Mouse (Mus musculus) brain, embryonic 14.5 days (tissue): ENCODE data around the gene Rfc3. TPM values are rescaled to one million over a fixed set of nuclear protein-coding genes. Genes with fewer than 3 reads are reported as not detected.
A peak's percentile ranks its signal among the peaks of the same experiment; 100 is the strongest.
"Not testable (repeated sequence)": the region's sequence is repeated elsewhere in the genome, so short reads cannot be mapped to it uniquely, and the experiment has no call there.

Experiments used
- DNase-seq: peaks from one replicate; pipeline ENCODE4 v3.0.0-alpha.2; 2011; ENCODE audit warnings: low read depth
- CTCF ChIP-seq: fragments of 200-500 bp; IDR thresholded peaks from 2 replicates; pipeline ENCODE4 v1.5.1; 2012; ENCODE audit warnings: inconsistent platforms, mild to moderate bottlenecking, moderate library complexity, borderline replicate concordance; ENCODE audit not compliant: insufficient read depth, insufficient read length; ENCODE audit errors: extremely low read depth
- POLR2A ChIP-seq: fragments of 200-500 bp; IDR thresholded peaks from 2 replicates; pipeline ENCODE4 v1.6.1; 2012; ENCODE audit warnings: mild to moderate bottlenecking, inconsistent platforms, borderline replicate concordance; ENCODE audit not compliant: poor library complexity, insufficient read depth, insufficient read length, severe bottlenecking; ENCODE audit errors: extremely low read depth
- polyA plus RNA-seq: library from polyadenylated mRNA; depleted of rRNA; stranded (reverse); fragments of >200 nt; gene quantifications from 2 replicates; pipeline ENCODE4 v1.2.3, GENCODE M21; 2012; rRNA removed

Gene Rfc3
- polyA plus RNA-seq: 52.2 and 67.1 TPM in 2 replicates

GRCm38 (mm10) chr5:151650700-151651410 is at the start of gene Rfc3:
TSS of gene Rfc3 (minus strand) at chr5:151651242.
- TF ChIP-seq POLR2A (peak; percentile 16; the same call in 1 of the 2 replicates), CTCF (peak; percentile 85)
- peak; percentile 98 for DNase-seq

DNA sequence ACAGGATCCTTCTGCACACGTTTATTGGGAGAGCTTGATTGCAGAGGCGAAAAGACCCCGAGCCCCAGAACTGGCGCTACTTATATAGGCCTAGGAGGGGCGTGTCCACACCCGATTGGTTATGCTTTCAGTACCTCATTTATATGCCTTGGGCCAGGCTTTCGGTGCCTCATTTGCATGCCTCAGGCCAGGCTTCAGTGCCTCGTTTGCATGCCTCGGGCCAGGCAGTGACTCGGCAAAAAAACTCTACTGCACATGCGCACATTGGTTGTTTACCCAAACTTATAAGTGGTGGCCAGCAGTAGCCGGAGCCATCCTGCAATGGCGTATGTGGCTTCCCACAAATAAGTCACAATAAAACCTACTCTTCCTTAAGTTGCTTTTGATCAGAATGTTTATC is 42.6 kb upstream of the Rfc3 start:
- DNase-seq: not testable (repeated sequence)

- TF ChIP-seq CTCF: peak; percentile 84
- no peak for TF ChIP-seq POLR2A
- DNase-seq: peak; percentile 92
Measured at GRCm38 (mm10) chr5:151686606-151687525, 35.8 kb upstream of the Rfc3 start.

DNA sequence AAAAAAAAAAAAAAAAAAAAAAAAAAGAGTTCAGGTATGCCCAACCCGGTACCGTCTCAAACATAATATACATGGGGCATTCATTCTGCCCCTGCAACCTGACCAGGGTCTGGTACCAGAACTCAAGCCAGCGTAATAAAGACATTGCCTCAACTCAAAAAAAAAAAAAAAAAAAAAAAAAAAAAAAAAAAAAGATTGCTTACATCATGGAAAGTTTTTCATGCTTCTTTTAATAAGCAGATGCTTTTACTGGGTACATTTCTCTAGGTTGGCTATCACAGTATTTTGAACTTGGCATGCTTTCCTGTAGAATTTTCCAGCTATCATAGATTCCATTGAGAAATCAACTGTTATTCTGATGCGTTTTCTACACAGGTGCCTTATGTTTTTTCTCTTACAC is 11.2 kb upstream of the Rfc3 start:
- no peak for TF ChIP-seq CTCF
- no peak for TF ChIP-seq POLR2A
- no peak for DNase-seq

GRCm38 (mm10) chr5:151651411-151651784 is 356 bp upstream of the Rfc3 start:
- TF ChIP-seq CTCF (no peak), POLR2A (no peak)
- no peak for DNase-seq

DNA sequence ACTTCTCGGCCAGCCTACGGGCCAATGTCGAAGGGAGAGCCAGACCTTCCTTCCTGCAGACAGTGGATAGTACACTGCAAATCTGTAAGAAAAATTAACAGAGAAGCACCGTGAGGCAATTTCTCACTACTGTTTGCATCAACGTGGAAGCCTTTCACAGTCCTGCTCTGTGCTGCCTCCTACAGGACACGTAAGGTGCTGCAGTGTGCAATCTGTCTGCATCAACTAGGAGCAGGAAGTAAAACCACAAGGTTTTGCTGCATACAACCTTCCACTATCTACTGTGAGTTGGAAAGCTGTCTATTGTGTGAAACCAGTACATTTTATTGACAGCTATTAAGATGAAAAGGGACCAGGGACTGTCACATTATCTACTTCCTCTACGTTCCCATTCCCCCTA is 6.2 kb downstream of the Rfc3 start:
- TF ChIP-seq CTCF (peak; percentile 56; the same call in 1 of the 2 replicates), POLR2A (no peak)
- peak; percentile 2 for DNase-seq

- TF ChIP-seq POLR2A (no peak), CTCF (no peak)
- DNase-seq: no peak
Measured at GRCm38 (mm10) chr5:151642867-151643266, 8.2 kb downstream of the Rfc3 start.

- TF ChIP-seq POLR2A: no peak
- TF ChIP-seq CTCF: no peak
- no peak for DNase-seq
Measured at GRCm38 (mm10) chr5:151642102-151642501, 8.9 kb downstream of the Rfc3 start.

- TF ChIP-seq CTCF (no peak), POLR2A (no peak)
- DNase-seq: no peak
Measured at GRCm38 (mm10) chr5:151605921-151606320, 45.1 kb downstream of the Rfc3 start, which contains the start of gene Vmn2r18. TSS of gene Vmn2r18 (minus strand) at chr5:151606021.

DNA sequence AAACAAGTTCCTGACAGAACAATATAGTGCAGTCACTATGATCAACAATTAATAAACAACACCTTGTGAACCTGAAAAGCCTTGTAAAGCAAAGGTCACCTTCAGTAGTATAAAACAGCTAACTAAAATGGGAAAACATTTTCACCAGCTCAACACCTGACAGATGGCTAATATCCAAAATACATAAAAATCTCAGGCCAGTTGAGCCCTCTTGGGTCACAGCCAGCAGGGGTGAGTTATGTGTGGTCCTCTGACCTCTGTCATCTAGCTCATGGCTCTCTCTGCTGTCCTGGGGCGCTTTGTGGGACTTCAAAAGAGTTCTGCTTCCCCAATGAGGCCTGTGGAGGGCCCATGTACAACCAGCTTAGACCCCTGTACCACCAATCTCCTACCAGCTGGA is 49.3 kb downstream of the Rfc3 start:
- TF ChIP-seq POLR2A (no peak), CTCF (no peak)
- no peak for DNase-seq

Other genes starting within 250 kb of the Rfc3 start
- not detected in 2 replicates for gene Gm42906, start 223.1 kb downstream of the Rfc3 start, polyA plus RNA-seq
- 0.04 and 0.09 TPM in 2 replicates for gene Vmn2r18, start 45.2 kb downstream of the Rfc3 start, polyA plus RNA-seq